Mouse (Mus musculus): Measurements from ENCODE around the gene Slc2a8. TPM values are rescaled to one million over a fixed set of nuclear protein-coding genes. Genes with fewer than 3 reads are reported as not detected.
"Not testable (repeated sequence)": the region's sequence is repeated elsewhere in the genome, so short reads cannot be mapped to it uniquely, and the experiment has no call there.

Gene Slc2a8
- polyA plus RNA-seq, 1 experiment: 29.8 TPM

DNA sequence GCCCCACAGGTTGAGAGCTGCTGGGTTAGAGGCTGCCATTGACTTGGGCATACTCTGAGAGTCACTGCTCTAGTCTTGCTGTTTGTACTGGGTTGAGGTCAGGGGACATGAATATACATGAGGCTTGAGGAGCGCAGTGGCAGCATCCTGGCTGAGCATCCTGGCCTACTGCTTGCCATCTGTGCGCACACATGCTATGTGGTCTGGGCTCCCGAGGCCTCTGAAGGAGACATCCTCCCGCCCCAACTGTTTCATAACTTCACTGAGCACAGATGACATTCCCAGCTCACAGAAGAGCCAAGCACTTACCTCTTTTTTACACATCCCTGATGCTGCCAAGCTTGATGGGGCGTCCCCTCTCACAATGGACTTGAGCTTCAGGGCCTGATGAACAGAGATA is 33.0 kb upstream of the Slc2a8 start:
- Histone ChIP-seq H3K27ac (ENCODE audit: control insufficient read depth, insufficient read depth, low read length) (no peak overlapping the region), H3K36me3 (ENCODE audit: control insufficient read depth, insufficient read depth, low read length) (no peaks in the 10 kb centered on the region), H3K4me1 (replicated peaks; ENCODE audit: control insufficient read depth, insufficient read depth, low read length) (no peaks in the 10 kb centered on the region), H3K4me3 (ENCODE audit: control insufficient read depth, insufficient read depth, low read length) (no peak overlapping the region), H3K27me3 (ENCODE audit: control insufficient read depth, insufficient read depth, low read length) (no peaks in the 10 kb centered on the region)
- DNase-seq: no peak
- 90% methylated on average over 5 of the region's 5 CpGs for WGBS
- TF ChIP-seq POLR2A (IDR thresholded peaks at IDR 0.05; ENCODE audit: control insufficient read depth, extremely low read depth, insufficient read depth, low read length, poor library complexity) (no peak), CTCF (IDR thresholded peaks at IDR 0.05; ENCODE audit: borderline replicate concordance, control insufficient read depth, extremely low read depth, insufficient read depth, low read length, poor library complexity) (no peak)

- H3K4me3 ChIP-seq (ENCODE audit: control insufficient read depth, insufficient read depth, low read length); H3K4me1 ChIP-seq (replicated peaks; ENCODE audit: control insufficient read depth, insufficient read depth, low read length); DNase-seq; H3K27me3 ChIP-seq (ENCODE audit: control insufficient read depth, insufficient read depth, low read length); H3K36me3 ChIP-seq (ENCODE audit: control insufficient read depth, insufficient read depth, low read length); H3K27ac ChIP-seq (ENCODE audit: control insufficient read depth, insufficient read depth, low read length): not testable (repeated sequence)
- WGBS: 93% methylated on average over 4 of the region's 4 CpGs
Measured at GRCm38 (mm10) chr2:33009055-33009454, 27.2 kb upstream of the Slc2a8 start.

GRCm38 (mm10) chr2:33005041-33005440 is 23.2 kb upstream of the Slc2a8 start:
- no peak overlapping the region for H3K27ac ChIP-seq (ENCODE audit: control insufficient read depth, insufficient read depth, low read length)
- no peaks in the 10 kb centered on the region for H3K36me3 ChIP-seq (ENCODE audit: control insufficient read depth, insufficient read depth, low read length)
- 58% methylated on average over 5 of the region's 5 CpGs for WGBS
- TF ChIP-seq CTCF (IDR thresholded peaks at IDR 0.05; ENCODE audit: borderline replicate concordance, control insufficient read depth, extremely low read depth, insufficient read depth, low read length, poor library complexity) (no peak), POLR2A (IDR thresholded peaks at IDR 0.05; ENCODE audit: control insufficient read depth, extremely low read depth, insufficient read depth, low read length, poor library complexity) (no peak)
- DNase-seq: no peak
- H3K27me3 ChIP-seq (ENCODE audit: control insufficient read depth, insufficient read depth, low read length): no peaks in the 10 kb centered on the region
- no peak overlapping the region for H3K4me3 ChIP-seq (ENCODE audit: control insufficient read depth, insufficient read depth, low read length)
- no peaks in the 10 kb centered on the region for H3K4me1 ChIP-seq (replicated peaks; ENCODE audit: control insufficient read depth, insufficient read depth, low read length)

DNA sequence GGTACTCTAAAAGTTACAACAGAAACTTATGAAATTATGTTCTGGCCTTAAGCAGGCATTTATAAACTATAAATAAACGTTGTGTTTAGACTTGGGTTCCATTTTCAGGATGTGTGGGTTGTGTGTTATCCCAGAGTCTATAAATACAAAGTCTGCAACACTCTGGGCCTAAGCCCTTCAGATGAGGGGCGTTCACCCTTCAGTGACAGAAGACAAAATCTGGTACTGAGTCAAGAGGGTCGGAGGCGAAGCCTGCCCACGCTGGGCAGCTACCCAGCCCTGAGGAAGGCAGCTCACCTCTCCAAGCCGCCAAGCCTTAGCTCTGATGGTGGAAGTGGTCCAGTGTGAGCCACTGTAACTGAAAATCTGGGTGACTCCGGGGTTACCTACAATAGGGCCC is 20.3 kb upstream of the Slc2a8 start:
- WGBS: 92% methylated on average over 7 of the region's 7 CpGs
- no peak for DNase-seq
- Histone ChIP-seq H3K27ac (ENCODE audit: control insufficient read depth, insufficient read depth, low read length) (no peak overlapping the region), H3K4me3 (ENCODE audit: control insufficient read depth, insufficient read depth, low read length) (no peak overlapping the region), H3K36me3 (ENCODE audit: control insufficient read depth, insufficient read depth, low read length) (no peaks in the 10 kb centered on the region), H3K27me3 (ENCODE audit: control insufficient read depth, insufficient read depth, low read length) (no peaks in the 10 kb centered on the region), H3K4me1 (replicated peaks; ENCODE audit: control insufficient read depth, insufficient read depth, low read length) (no peaks in the 10 kb centered on the region)
- no peak for TF ChIP-seq POLR2A (IDR thresholded peaks at IDR 0.05; ENCODE audit: control insufficient read depth, extremely low read depth, insufficient read depth, low read length, poor library complexity)
- TF ChIP-seq CTCF (IDR thresholded peaks at IDR 0.05; ENCODE audit: borderline replicate concordance, control insufficient read depth, extremely low read depth, insufficient read depth, low read length, poor library complexity): no peak

GRCm38 (mm10) chr2:32999752-33000151 is 17.9 kb upstream of the Slc2a8 start:
- Histone ChIP-seq H3K27ac (ENCODE audit: control insufficient read depth, insufficient read depth, low read length) (no peak overlapping the region), H3K4me3 (ENCODE audit: control insufficient read depth, insufficient read depth, low read length) (no peak overlapping the region), H3K4me1 (replicated peaks; ENCODE audit: control insufficient read depth, insufficient read depth, low read length) (no peaks in the 10 kb centered on the region), H3K36me3 (ENCODE audit: control insufficient read depth, insufficient read depth, low read length) (no peaks in the 10 kb centered on the region), H3K27me3 (ENCODE audit: control insufficient read depth, insufficient read depth, low read length) (no peaks in the 10 kb centered on the region)
- no peak for DNase-seq
- WGBS: 96% methylated on average over 2 of the region's 2 CpGs
- TF ChIP-seq POLR2A (IDR thresholded peaks at IDR 0.05; ENCODE audit: control insufficient read depth, extremely low read depth, insufficient read depth, low read length, poor library complexity) (no peak), CTCF (IDR thresholded peaks at IDR 0.05; ENCODE audit: borderline replicate concordance, control insufficient read depth, extremely low read depth, insufficient read depth, low read length, poor library complexity) (no peak)

DNA sequence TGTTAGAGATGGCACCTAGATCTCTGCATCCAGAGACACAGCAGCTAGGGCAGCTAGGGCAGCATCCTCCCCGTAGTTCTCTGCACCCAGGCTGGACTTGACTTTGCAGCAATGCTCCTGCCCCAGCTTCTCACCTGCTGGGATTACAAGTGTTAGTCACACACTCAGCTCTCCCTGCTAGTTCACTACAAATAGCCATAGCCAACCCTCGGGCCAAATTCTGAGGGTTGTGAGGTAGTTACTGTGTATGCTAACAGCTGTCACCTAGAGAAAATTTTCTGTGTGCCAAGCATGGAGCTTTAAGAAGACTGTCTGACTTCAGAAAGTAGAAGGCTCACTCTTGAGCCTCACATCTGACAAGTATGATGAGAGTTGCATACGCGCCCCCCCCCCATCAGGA is 15.9 kb upstream of the Slc2a8 start:
- TF ChIP-seq CTCF (IDR thresholded peaks at IDR 0.05; ENCODE audit: borderline replicate concordance, control insufficient read depth, extremely low read depth, insufficient read depth, low read length, poor library complexity): no peak
- TF ChIP-seq POLR2A (IDR thresholded peaks at IDR 0.05; ENCODE audit: control insufficient read depth, extremely low read depth, insufficient read depth, low read length, poor library complexity): no peak
- 95% methylated on average over 4 of the region's 4 CpGs for whole genome bisulfite sequencing
- Histone ChIP-seq H3K36me3 (ENCODE audit: control insufficient read depth, insufficient read depth, low read length) (no peaks in the 10 kb centered on the region), H3K27ac (ENCODE audit: control insufficient read depth, insufficient read depth, low read length) (no peak overlapping the region), H3K27me3 (ENCODE audit: control insufficient read depth, insufficient read depth, low read length) (no peaks in the 10 kb centered on the region), H3K4me3 (ENCODE audit: control insufficient read depth, insufficient read depth, low read length) (no peak overlapping the region), H3K4me1 (replicated peaks; ENCODE audit: control insufficient read depth, insufficient read depth, low read length) (no peaks in the 10 kb centered on the region)
- DNase-seq: no peak

GRCm38 (mm10) chr2:32997081-32997480 is 15.2 kb upstream of the Slc2a8 start:
- WGBS: 82% methylated on average over 6 of the region's 6 CpGs
- H3K27me3 ChIP-seq (ENCODE audit: control insufficient read depth, insufficient read depth, low read length): no peaks in the 10 kb centered on the region
- TF ChIP-seq CTCF (IDR thresholded peaks at IDR 0.05; ENCODE audit: borderline replicate concordance, control insufficient read depth, extremely low read depth, insufficient read depth, low read length, poor library complexity): no peak
- TF ChIP-seq POLR2A (IDR thresholded peaks at IDR 0.05; ENCODE audit: control insufficient read depth, extremely low read depth, insufficient read depth, low read length, poor library complexity): no peak
- no peaks in the 10 kb centered on the region for H3K4me1 ChIP-seq (replicated peaks; ENCODE audit: control insufficient read depth, insufficient read depth, low read length)
- DNase-seq: no peak
- no peak overlapping the region for H3K4me3 ChIP-seq (ENCODE audit: control insufficient read depth, insufficient read depth, low read length)
- no peak overlapping the region for H3K27ac ChIP-seq (ENCODE audit: control insufficient read depth, insufficient read depth, low read length)
- no peaks in the 10 kb centered on the region for H3K36me3 ChIP-seq (ENCODE audit: control insufficient read depth, insufficient read depth, low read length)
